Mouse (Mus musculus): ENCODE measurements at regions not wholly inside any gene's neighbourhood (a gene's known extent, or its start where the extent isn't known, plus 50 kb on each side); places are given as distances from the start of the nearest gene placed in this dataset.

DNA sequence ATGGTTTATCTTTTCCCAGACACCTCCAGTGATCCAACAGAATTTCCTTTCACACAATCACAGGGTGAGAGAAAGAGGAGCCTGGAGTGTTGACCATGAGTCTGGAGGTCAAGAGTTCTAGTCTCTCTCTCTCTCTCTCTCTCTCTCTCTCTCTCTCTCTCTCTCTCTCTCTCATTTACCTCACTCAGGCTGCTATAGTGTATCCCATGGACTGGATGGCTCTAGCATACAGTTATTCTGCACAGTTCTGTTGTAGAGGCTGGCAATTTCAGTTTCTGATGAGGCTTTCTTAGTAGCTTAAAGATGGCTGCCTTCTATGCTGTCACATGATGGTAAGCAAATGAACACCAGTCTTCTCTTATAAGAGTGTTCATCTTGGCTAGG lies 72.0 kb downstream of the Gm12728 start:
- no peak for TF ChIP-seq CTCF (IDR thresholded peaks at IDR 0.05)
- TF ChIP-seq POLR2A (IDR thresholded peaks at IDR 0.05; ENCODE audit: insufficient read depth, low read depth, low read length), result no peak
